Mouse (Mus musculus) olfactory bulb, adult 2 months (tissue): ENCODE data around the gene Ccdc114.

Experiments
- CTCF ChIP-seq: fragments of 200-500 bp; IDR thresholded peaks from 2 replicates; pipeline ENCODE4 v1.5.1; 2012; ENCODE audit warnings: low read depth, mild to moderate bottlenecking, low read length, moderate library complexity; ENCODE audit not compliant: insufficient read depth
- POLR2A ChIP-seq: fragments of 200-500 bp; IDR thresholded peaks from 2 replicates; pipeline ENCODE4 v1.6.1; 2012; ENCODE audit warnings: mild to moderate bottlenecking, low read depth, low read length, moderate library complexity; ENCODE audit not compliant: insufficient read depth

GRCm38 (mm10) chr7:45949061-45949460, 25.2 kb downstream of the Ccdc114 start:
- no peak for TF ChIP-seq CTCF
- TF ChIP-seq POLR2A = no peak
